ENCODE assay signal across 10 mouse cellular contexts in the genomic region with DNA sequence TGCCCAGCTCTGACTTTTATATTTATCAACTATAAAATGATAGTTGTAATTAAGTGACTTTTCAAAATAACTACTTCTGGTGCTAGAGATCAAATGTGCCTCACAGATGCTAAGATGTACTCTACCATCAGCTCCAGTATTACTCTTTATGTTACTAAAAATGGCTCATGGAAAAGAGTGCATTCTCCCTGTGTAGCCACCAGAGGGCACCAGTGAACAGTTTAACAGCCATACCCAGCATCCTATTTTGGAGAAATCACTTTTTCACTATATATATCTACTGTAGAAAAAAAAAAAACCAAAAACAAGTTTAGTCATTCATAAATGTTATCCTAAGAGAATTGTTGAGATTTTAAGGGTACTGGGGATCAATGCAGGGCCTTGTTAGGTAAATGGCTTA. TPM values are rescaled to one million over a fixed set of nuclear protein-coding genes. Genes with fewer than 3 reads are reported as not detected.
A peak's percentile ranks its signal among the peaks of the same experiment; 100 is the strongest.
DNase-seq lines count a peak whose midpoint lies in the region; ATAC-seq lines count a peak whose summit lies in the region.
"Had no signal": no experiment of that assay in that cellular context is flagged by ENCODE, and none has a peak within 500 bp of the region (broad histone marks: within the 10 kb centered on the region; RNA-seq: fewer than 3 reads in every experiment).

No protein-coding gene starts in this region.

- H3K36me3 ChIP-seq in hindbrain, embryonic 11.5 days (ENCODE audit: control insufficient read depth, insufficient read depth, low read length), result no peaks in the 10 kb centered on the region
- no peaks in the 10 kb centered on the region for H3K36me3 ChIP-seq in hindbrain, embryonic 16.5 days (ENCODE audit: control insufficient read depth, insufficient read depth, low read length)
- H3K36me3 ChIP-seq in embryonic facial prominence, embryonic 10.5 days (replicated peaks), result 0 out of 2 replicates have a peak, but pooled peaks cover 7% of the 10 kb centered on the region
- H3K36me3 ChIP-seq: limb, embryonic 15.5 days had no signal

- H3K27ac ChIP-seq in hindbrain, embryonic 11.5 days (ENCODE audit: low read depth, low read length), result no peak overlapping the region
- H3K27ac ChIP-seq in hindbrain, embryonic 16.5 days (ENCODE audit: low read depth, low read length), result no peak overlapping the region
- no peak overlapping the region for H3K27ac ChIP-seq in embryonic facial prominence, embryonic 10.5 days (replicated peaks)
- H3K27ac ChIP-seq: limb, embryonic 15.5 days had no signal

- H3K4me1 ChIP-seq in hindbrain, embryonic 11.5 days (replicated peaks; ENCODE audit: control insufficient read depth, insufficient read depth, low read length), result no peaks in the 10 kb centered on the region
- peaks cover 20% of the 10 kb centered on the region for H3K4me1 ChIP-seq in hindbrain, embryonic 16.5 days (ENCODE audit: control insufficient read depth, insufficient read depth, low read depth, low read length)
- H3K4me1 ChIP-seq in embryonic facial prominence, embryonic 10.5 days, result peaks cover 27% of the 10 kb centered on the region

- DNase-seq in hindbrain, embryonic 11.5 days (ENCODE audit: low spot score), result peak; percentile 77
- DNase-seq in CD4-positive helper T cell, adult 2 months (ENCODE audit: low read depth, low spot score), result peak; percentile 72
- peak; percentile 65 for DNase-seq in T-cell, adult 2 months (ENCODE audit: low spot score)
- peak; percentile 63 for DNase-seq in embryonic facial prominence, embryonic 10.5 days (ENCODE audit: low spot score)
- peak; percentile 31 to 61 for DNase-seq in left cerebral cortex, postnatal 25 days (ENCODE audit: low spot score in 2 of 2)
- peak; percentile 49 to 63 for DNase-seq in right cerebral cortex, adult 2 months (ENCODE audit: low spot score in 2 of 2)
- DNase-seq in urinary bladder, postnatal 4 days (ENCODE audit: low spot score in 2 of 2), result no peak

- no peak for ATAC-seq in hindbrain, embryonic 11.5 days (ENCODE audit: low FRiP score)
- ATAC-seq in hindbrain, embryonic 16.5 days, result no peak

- H3K9ac ChIP-seq in hindbrain, embryonic 11.5 days (ENCODE audit: low read depth, low read length), result no peak overlapping the region
- no peak overlapping the region for H3K9ac ChIP-seq in hindbrain, embryonic 16.5 days (ENCODE audit: low read depth, low read length)
- H3K9ac ChIP-seq: limb, embryonic 15.5 days had no signal

- H3K4me3 ChIP-seq in hindbrain, embryonic 11.5 days (ENCODE audit: low read depth, low read length), result no peak overlapping the region
- no peak overlapping the region for H3K4me3 ChIP-seq in hindbrain, embryonic 16.5 days (ENCODE audit: low read length)
- no peak overlapping the region for H3K4me3 ChIP-seq in embryonic facial prominence, embryonic 10.5 days
- H3K4me3 ChIP-seq: erythroblast, embryonic 14.5 days; limb, embryonic 15.5 days had no signal

- no peaks in the 10 kb centered on the region for H3K9me3 ChIP-seq in hindbrain, embryonic 11.5 days (ENCODE audit: control insufficient read depth, low read length)
- no peaks in the 10 kb centered on the region for H3K9me3 ChIP-seq in hindbrain, embryonic 16.5 days (ENCODE audit: control insufficient read depth, low read length)
- H3K9me3 ChIP-seq in embryonic facial prominence, embryonic 10.5 days, result no peaks in the 10 kb centered on the region
- H3K9me3 ChIP-seq: limb, embryonic 15.5 days had no signal

- no peak overlapping the region for H3K4me2 ChIP-seq in hindbrain, embryonic 11.5 days (replicated peaks; ENCODE audit: low read depth, low read length)
- H3K4me2 ChIP-seq in hindbrain, embryonic 16.5 days (ENCODE audit: low read length), result no peak overlapping the region
- H3K4me2 ChIP-seq: limb, embryonic 15.5 days had no signal

- intact Hi-C loops in left cerebral cortex, postnatal 25 days (cut with DNase I), result loop anchor here (5.0 kb wide), 2 partner anchors 166 to 1686 kb away; no protein-coding TSS in a partner anchor

- H3K27me3 ChIP-seq in hindbrain, embryonic 11.5 days (ENCODE audit: control insufficient read depth, insufficient read depth, low read length), result no peaks in the 10 kb centered on the region
- no peaks in the 10 kb centered on the region for H3K27me3 ChIP-seq in hindbrain, embryonic 16.5 days (replicated peaks; ENCODE audit: control insufficient read depth, insufficient read depth, low read length)
- no peaks in the 10 kb centered on the region for H3K27me3 ChIP-seq in embryonic facial prominence, embryonic 10.5 days (replicated peaks; ENCODE audit: low read depth, poor library complexity, severe bottlenecking)
- H3K27me3 ChIP-seq: limb, embryonic 15.5 days had no signal

RNA-seq across cellular contexts. Expression of a gene that starts 2.7 kb away (rescaled TPM):
- polyA plus RNA-seq in hindbrain, embryonic 11.5 days (2014; fragmentation: Nextera tagmentation; extraction: Ambion mirVana), result 11.7 and 16.4 TPM in 2 replicates
- 29.2 and 32.0 TPM in 2 replicates for polyA plus RNA-seq in hindbrain, embryonic 16.5 days (2015; fragmentation: Nextera tagmentation; extraction: Ambion mirVana)
- 14.2 and 15.3 TPM in 2 replicates for polyA plus RNA-seq in embryonic facial prominence, embryonic 10.5 days (2016; fragmentation: Nextera tagmentation; extraction: Ambion mirVana)
- total RNA-seq in left cerebral cortex, postnatal 25 days (2021), result 10 to 100 TPM; 20.4 to 22.5 TPM

Comparison
In these comparisons a context has a peak if more than half of its experiments do, and no peak if none do; other contexts are left out.
1. DNase-seq: peak in hindbrain, embryonic 11.5 days (single experiment), CD4-positive helper T cell, adult 2 months (single experiment), T-cell, adult 2 months (single experiment), embryonic facial prominence, embryonic 10.5 days (single experiment), left cerebral cortex, postnatal 25 days (2 of 2) and right cerebral cortex, adult 2 months (2 of 2); none in urinary bladder, postnatal 4 days (0 of 2).